Mouse (Mus musculus) cerebellum, adult 9-11 months (tissue): ENCODE measurements at regions not wholly inside any gene's neighbourhood (a gene's known extent, or its start where the extent isn't known, plus 50 kb on each side); places are given as distances from the start of the nearest gene placed in this dataset.

Experiments used
- DNase-seq: peaks from one replicate; pipeline ENCODE4 v3.0.0; 2022

GRCm38 (mm10) chr6:111911997-111912396 lies 361.6 kb upstream of the Lmcd1 start:
- no peak for DNase-seq

- no peak for DNase-seq
Measured at GRCm38 (mm10) chr6:111913771-111914405, 359.7 kb upstream of the Lmcd1 start.

GRCm38 (mm10) chr6:111917248-111917721 lies 356.3 kb upstream of the Lmcd1 start:
- no peak for DNase-seq

- no peak for DNase-seq
Measured at GRCm38 (mm10) chr6:111917868-111918597, 355.5 kb upstream of the Lmcd1 start.

- DNase-seq: no peak
Measured at GRCm38 (mm10) chr6:111932596-111932995, 341.0 kb upstream of the Lmcd1 start.

GRCm38 (mm10) chr6:111954401-111954800 lies 319.2 kb upstream of the Lmcd1 start:
- DNase-seq: no peak

GRCm38 (mm10) chr6:111965766-111966165 lies 307.8 kb upstream of the Lmcd1 start:
- DNase-seq: no peak

DNA sequence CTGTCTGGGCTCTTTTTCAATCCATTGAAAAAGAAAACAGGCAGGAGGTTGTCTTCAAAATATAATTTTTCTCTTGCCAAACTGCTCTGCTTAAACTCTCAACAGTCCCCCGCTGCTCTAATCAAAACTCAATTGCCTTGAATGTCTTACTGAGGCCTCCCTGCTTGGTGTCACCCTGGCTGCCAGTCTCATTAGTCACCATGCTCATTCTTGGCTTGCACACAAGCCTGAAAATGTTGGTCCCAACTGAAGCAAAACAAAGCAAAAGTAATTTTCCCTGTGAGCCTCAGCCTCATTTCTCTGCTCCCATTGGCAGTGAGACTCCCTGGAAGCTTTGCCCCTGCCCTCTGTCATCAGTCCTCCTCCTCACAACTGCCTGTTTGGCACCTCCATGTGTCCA lies 288.1 kb upstream of the Lmcd1 start:
- DNase-seq: no peak

DNA sequence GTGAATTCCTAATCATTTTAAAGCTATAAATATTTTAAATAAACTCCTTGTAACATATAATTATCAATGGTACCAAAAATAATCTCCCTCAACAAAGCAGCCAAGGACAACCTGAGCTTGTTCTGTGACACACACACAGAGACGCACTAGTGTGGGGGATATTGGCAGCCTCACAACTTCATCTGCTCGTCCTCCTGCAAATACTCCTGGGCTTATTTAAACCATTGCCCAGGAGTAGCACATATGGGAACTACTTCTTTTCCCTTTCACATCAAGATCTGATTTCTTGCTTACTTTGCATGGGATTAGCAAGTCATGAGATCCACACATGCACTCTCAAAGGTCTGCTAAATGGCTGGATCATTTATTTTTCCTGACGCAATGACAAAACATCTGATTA lies 277.7 kb upstream of the Lmcd1 start:
- DNase-seq: no peak

GRCm38 (mm10) chr6:112003784-112004471 lies 269.6 kb upstream of the Lmcd1 start:
- no peak for DNase-seq

GRCm38 (mm10) chr6:112026261-112027205 lies 247.0 kb upstream of the Lmcd1 start:
- no peak for DNase-seq

DNA sequence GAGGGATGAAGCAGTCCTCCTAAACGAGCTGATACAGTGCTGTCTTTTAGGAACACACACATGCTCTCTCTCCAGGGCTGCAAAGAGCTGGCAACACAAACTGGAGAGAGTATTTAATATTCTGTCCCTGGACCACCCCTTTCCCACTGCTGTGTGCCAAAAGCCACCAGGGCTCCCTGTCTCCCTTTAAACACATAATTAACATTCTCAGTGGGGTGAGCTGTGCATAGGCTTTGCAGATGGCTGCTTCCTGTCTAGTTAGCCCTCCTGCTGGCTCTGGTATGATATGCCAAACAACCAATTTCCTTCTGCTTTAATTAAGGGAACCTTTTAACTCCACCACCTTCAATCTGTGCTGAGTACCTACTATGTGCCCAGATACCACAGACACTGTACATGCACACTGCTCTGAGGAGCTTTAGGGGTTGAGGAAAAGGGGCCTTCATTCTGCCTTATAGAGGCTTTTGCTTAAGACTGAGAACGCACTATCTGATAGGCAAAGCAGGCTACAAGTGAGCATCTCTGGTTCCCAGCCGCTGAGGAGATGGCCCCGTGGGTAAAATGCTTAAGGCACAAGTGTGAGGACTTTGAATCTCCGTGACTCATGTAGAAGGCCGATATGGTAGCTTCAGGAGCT lies 222.9 kb upstream of the Lmcd1 start:
- peak; percentile 10 for DNase-seq

- DNase-seq: no peak
Measured at GRCm38 (mm10) chr6:112052193-112052592, 221.4 kb upstream of the Lmcd1 start.

DNA sequence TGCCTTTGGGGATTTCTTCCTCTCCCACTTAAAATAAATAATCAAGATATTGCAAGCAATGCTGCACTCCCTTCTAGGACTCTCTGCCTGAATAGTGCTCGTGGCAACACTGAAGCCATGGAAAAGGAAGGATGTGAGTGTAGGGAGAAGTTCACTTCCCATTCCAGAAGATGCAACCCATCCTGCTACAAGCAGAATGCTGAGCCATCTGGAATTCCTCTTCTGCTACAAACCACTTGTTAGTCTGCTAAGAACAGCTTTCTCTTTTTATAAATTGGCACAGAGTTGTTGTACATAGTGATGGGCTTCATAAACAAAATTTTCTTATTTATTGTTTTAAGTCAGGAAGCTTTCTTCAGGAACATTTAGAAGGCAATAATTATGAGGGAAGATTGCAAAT lies 215.7 kb upstream of the Lmcd1 start:
- DNase-seq: no peak

DNA sequence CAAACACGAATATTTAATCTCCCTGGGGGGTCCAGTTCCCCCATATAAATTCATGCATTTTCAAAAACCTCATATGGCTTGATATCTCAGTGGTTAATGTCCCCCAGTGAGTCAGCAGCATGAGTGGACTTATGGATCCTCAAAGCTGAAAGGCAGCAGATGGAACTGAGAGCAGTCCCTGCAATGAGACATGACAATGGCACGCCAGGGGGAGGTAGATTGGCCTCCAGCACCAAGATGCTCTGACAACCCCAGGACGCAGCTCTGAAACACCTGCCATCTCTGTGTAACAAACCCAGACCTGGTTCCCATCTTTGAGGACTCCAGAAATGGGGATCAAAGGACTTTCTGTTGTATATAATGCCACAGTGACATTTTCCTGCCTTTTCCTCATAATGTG lies 210.6 kb upstream of the Lmcd1 start:
- DNase-seq: no peak

GRCm38 (mm10) chr6:112090597-112090996 lies 183.0 kb upstream of the Lmcd1 start:
- DNase-seq: no peak

DNA sequence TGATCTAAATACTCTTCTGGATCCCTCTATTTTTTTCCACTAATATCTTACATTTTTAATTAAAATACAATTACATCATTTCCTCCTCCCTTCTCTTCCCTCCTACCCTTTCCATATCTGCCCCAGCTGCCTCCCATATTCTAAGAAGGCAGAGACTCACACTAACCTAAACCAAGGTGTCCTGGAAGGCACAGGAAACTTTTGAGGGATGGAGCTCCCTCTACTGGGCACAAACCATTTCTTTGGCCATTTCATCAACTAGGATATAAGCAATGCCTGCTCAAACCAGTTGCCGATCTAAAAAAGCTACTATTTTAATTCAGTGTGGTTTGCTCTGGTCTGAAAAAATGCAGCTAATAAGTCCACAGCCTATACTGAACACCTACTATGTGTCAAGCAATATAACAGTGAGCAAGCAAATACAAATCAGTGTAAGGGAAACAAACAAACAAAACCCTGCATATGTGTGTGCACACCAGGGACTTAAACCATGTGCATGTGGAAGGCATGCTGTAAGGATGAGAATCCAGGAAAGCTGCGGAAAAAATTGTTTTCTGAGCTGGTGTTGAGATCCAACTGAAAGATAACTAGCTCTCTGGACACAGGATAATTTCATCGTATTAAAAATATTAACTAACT lies 182.3 kb upstream of the Lmcd1 start:
- peak; percentile 13 for DNase-seq

DNA sequence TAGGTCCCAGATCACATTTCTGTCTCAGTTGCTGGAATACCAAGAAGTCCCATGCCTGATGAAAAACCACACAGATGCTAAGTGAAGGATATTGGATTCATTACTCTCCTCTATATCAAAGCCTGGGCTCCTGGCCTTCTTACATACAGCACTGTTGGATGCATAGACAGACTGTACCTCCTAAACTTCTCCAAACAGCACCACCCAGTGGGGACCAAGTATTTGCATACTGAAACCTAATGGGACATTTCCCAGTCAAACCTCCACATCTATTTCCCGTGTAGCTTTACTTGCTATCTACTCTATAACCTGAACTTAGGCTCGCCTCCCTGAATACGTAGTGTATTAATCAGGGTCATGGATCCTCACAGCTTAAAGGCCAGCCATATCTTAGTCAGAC lies 180.3 kb upstream of the Lmcd1 start:
- no peak for DNase-seq

DNA sequence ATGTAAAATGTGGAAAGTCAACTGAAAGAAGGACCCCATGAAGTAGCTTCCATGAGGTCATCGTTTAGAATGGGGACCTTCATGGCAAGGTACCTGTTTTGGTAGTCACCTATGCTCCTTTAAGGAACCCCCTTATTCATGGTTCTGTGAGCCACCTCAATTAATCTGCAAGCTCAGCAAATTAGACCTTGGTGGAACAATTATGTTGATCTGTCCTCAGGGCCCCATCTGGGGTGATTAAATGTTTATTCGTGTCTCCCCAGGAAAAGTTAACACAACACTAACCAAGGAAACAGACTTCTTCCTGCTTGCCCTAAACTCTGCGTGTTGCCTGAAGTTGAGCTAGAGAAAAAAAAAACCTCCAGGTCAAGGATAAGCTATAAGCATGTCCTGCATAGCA lies 175.9 kb upstream of the Lmcd1 start:
- DNase-seq: no peak

DNA sequence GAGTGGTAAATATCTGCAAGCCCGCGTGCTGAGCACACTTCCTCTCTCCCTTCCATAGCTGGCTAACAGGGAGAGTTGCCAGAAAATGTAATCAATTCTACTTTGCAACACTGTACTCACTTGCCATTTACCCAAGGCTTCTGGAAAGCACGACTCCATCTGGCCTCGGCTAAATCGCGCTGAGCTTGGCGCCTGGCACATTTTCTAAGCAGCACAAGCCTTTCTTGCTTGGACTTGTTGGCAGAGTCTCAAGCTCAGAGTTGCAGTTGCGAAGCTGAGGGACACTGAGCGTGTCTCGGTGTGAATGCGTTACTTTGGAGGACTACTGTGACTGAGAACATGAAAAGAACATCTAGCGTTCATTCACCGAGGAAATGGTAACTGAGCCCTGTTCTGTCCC lies 164.9 kb upstream of the Lmcd1 start:
- DNase-seq: no peak

DNA sequence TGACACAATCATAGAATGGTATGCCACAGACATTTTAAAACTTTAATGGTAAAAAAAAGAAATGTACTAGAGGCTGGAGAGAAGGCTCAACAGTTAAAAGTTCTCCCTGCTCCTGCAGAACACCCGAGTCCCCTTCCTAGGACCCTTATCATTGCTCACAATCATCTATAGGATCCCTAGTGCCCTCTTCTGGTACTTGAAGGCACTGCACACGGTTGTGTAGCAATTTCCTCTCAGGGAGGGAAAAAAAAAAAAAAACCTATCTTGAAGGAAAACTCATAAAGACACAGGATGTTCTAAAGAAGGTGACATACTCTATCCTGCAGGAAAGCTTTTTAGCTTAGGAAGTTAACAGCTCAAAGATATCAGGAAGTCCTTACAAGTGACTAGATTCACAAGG lies 154.4 kb upstream of the Lmcd1 start:
- DNase-seq: no peak

- no peak for DNase-seq
Measured at GRCm38 (mm10) chr6:112133522-112133921, 140.0 kb upstream of the Lmcd1 start.
